15 mouse cellular contexts compared by ENCODE assay signal in genomic region chrX:144162936-144163335, GRCm38 (mm10). TPM values are rescaled to one million over a fixed set of nuclear protein-coding genes. Genes with fewer than 3 reads are reported as not detected.
DNase-seq lines count a peak whose midpoint lies in the region; ATAC-seq and TF ChIP-seq lines count a peak whose summit lies in the region.
"Had no signal": no experiment of that assay in that cellular context is flagged by ENCODE, and none has a peak within 500 bp of the region (broad histone marks: within the 10 kb centered on the region; RNA-seq: fewer than 3 reads in every experiment).

No protein-coding gene starts in this region.

- H3K4me2 ChIP-seq in lung, embryonic 14.5 days, result no peak overlapping the region
- H3K4me2 ChIP-seq: liver, embryonic 15.5 days had no signal

- 35% methylated on average over 5 of the region's 5 CpGs for WGBS in lung, embryonic 14.5 days

- intact Hi-C loops in gastrocnemius, adult 2 months (cut with DNase I), result no loop called here

- H3K27me3 ChIP-seq in lung, embryonic 14.5 days (ENCODE audit: insufficient read depth, low read length), result no peaks in the 10 kb centered on the region
- H3K27me3 ChIP-seq: liver, embryonic 15.5 days had no signal

- no peak overlapping the region for H3K9ac ChIP-seq in lung, embryonic 14.5 days
- H3K9ac ChIP-seq: liver, embryonic 15.5 days had no signal

- DNase-seq in cerebellum, postnatal 14 days, result peak; percentile 4 to 15
- no peak for DNase-seq in cerebellum, adult 11-12 months
- DNase-seq in lung, embryonic 14.5 days, result peak; percentile 41
- DNase-seq in lung, postnatal 25 days (ENCODE audit: low spot score), result no peak
- peak; percentile 48 for DNase-seq in 3T3-L1 (ENCODE audit: low read depth, low spot score)
- no peak for DNase-seq in layer of hippocampus, adult 8-10 months (ENCODE audit: low spot score in 2 of 2)
- DNase-seq in gastrocnemius, adult 2 months, result no peak
- DNase-seq: adrenal gland, postnatal 10 days; B cell, adult 2 months; heart, adult 11 months had no signal

- no peaks in the 10 kb centered on the region for H3K4me1 ChIP-seq in lung, embryonic 14.5 days (ENCODE audit: insufficient read depth)
- H3K4me1 ChIP-seq: liver, embryonic 15.5 days had no signal

- no peaks in the 10 kb centered on the region for H3K36me3 ChIP-seq in lung, embryonic 14.5 days (ENCODE audit: insufficient read depth)
- H3K36me3 ChIP-seq: liver, embryonic 15.5 days had no signal

- H3K27ac ChIP-seq in lung, embryonic 14.5 days (ENCODE audit: low read depth), result no peak overlapping the region
- H3K27ac ChIP-seq in gastrocnemius, adult 2 months, result no peak overlapping the region
- H3K27ac ChIP-seq: layer of hippocampus, adult 2 months; liver, embryonic 15.5 days had no signal

- H3K4me3 ChIP-seq in lung, embryonic 14.5 days (ENCODE audit: low read depth, low read length), result no peak overlapping the region
- H3K4me3 ChIP-seq in gastrocnemius, adult 2 months, result no peak overlapping the region
- H3K4me3 ChIP-seq: layer of hippocampus, adult 2 months; liver, embryonic 15.5 days had no signal

- no peaks in the 10 kb centered on the region for H3K9me3 ChIP-seq in lung, embryonic 14.5 days (ENCODE audit: low read depth, low read length)
- H3K9me3 ChIP-seq: liver, embryonic 15.5 days had no signal

- ATAC-seq in lung, embryonic 14.5 days (ENCODE audit: insufficient read depth), result no peak
- peak; percentile 81 to 86 for ATAC-seq in hematopoietic stem cell, adult 5-6 weeks (replicated peaks in 1 of 2; ENCODE audit: insufficient read depth in 1 of 2, low FRiP score in 2 of 2, low TSS enrichment in 1 of 2, low read depth in 1 of 2, poor library complexity in 2 of 2, severe bottlenecking in 2 of 2)

- TF ChIP-seq CTCF in lung, embryonic 14.5 days (IDR thresholded peaks at IDR 0.05; ENCODE audit: low read depth), result no peak
- TF ChIP-seq CTCF in gastrocnemius, adult 2 months (IDR thresholded peaks at IDR 0.05), result no peak

RNA-seq across cellular contexts. Expression of gene A730046J19Rik, which starts 9.4 kb away (rescaled TPM):
- 0.66 and 0.78 TPM in 2 replicates for polyA plus RNA-seq in lung, embryonic 14.5 days (2014; fragmentation: Nextera tagmentation; extraction: Ambion mirVana)
- total RNA-seq in hematopoietic stem cell, adult 5-6 weeks (2017), result not detected in 2 replicates
- total RNA-seq in layer of hippocampus, adult 8-10 months (2022), result under 1 TPM; 0.09 to 0.24 (median 0.15) TPM
- total RNA-seq in gastrocnemius, adult 2 months (2021), result not detected
- total RNA-seq: megakaryocyte, adult 5-6 weeks had no signal
- polyA plus RNA-seq: cortical plate, adult 2 months had no signal

Comparison
In these comparisons a context has a peak if more than half of its experiments do, and no peak if none do; other contexts are left out.
1. DNase-seq: peak in cerebellum, postnatal 14 days (2 of 2), lung, embryonic 14.5 days (single experiment) and 3T3-L1 (single experiment); none in cerebellum, adult 11-12 months (single experiment), lung, postnatal 25 days (single experiment), layer of hippocampus, adult 8-10 months (0 of 2) and gastrocnemius, adult 2 months (single experiment).